Mouse (Mus musculus) B cell, adult 67 days (primary cell): ENCODE data around the gene Acnat2. TPM values are rescaled to one million over a fixed set of nuclear protein-coding genes. Genes with fewer than 3 reads are reported as not detected.

Experiments
- total RNA-seq, 2 experiments: library from RNA; stranded (reverse); gene quantifications; 4 replicates each; pipeline ENCODE4 v1.2.4; 2023

Acnat2 gene
- not detected for total RNA-seq

DNA sequence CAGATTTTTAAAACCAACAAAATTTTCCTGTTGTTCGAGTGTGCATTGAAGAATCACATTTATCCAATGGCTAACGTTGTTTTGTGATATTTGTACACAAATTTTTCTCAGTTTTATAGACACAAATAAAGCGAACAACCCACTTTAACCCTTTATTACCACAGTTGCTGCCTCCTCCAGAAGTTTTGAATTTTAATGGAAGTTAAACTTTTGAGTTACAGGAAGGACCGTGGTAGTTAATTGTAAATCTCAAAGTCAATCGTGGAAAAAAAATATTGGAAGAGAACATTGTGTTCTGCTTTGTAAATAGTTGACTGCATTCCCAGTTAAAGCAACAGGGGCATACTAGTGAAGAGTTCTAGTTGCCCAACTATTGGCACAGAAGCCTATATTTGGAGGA lies at the start of gene Acnat2:
Gene Acnat2, minus strand, starts transcription at position 195 of the 400 bp plus-strand sequence.

Other genes with a start within 250 kb of the Acnat2 start
- not detected for gene Acnat1, start 65.8 kb upstream of the Acnat2 start, total RNA-seq
- not detected for gene Baat, start 98.4 kb upstream of the Acnat2 start, total RNA-seq
- 10 to 100 TPM; 12.3 to 14.1 TPM for gene Mrpl50, start 112.9 kb upstream of the Acnat2 start, total RNA-seq
- gene Zfp189, start 113.0 kb upstream of the Acnat2 start, total RNA-seq: 1 to 10 TPM; 6.9 to 7.1 TPM
- not detected for gene Aldob, start 141.4 kb upstream of the Acnat2 start, total RNA-seq
- not detected for gene Tmem246, start 189.7 kb upstream of the Acnat2 start, total RNA-seq
- gene Rnf20, start 223.9 kb upstream of the Acnat2 start, total RNA-seq: 100 to 1,000 TPM; 154 to 155 TPM